Mouse (Mus musculus) layer of hippocampus, adult 9-10 months (tissue): Measurements from ENCODE around the gene Ifitm5.

ENCODE experiments used
- DNase-seq: peaks from one replicate; pipeline ENCODE4 v3.0.0; 2022; ENCODE audit warnings: low spot score

The Ifitm5 gene

DNA sequence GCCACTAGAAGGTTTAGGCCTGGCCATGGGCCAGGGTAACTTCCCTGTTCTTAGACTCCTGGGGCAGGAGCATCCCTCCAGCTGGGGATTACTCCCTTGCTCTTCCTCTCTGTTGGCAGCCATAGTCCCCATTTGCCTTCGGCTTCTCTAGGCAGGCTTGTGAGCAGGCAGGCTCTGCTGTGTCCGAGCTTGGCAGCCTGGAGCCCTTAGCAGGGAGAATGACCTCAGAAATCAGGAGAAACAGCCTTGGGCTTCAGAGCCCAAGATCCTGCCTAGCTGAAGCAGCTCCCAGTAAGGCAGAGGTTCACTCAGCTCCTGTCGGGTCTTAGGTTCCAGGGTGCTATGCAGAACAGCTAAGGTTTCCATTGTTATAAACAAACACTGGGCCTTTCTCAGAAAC, 51.0 kb downstream of the Ifitm5 start:
- DNase-seq, result no peak
